Mouse (Mus musculus): Measurements from ENCODE around the gene Mcoln2.

DNA sequence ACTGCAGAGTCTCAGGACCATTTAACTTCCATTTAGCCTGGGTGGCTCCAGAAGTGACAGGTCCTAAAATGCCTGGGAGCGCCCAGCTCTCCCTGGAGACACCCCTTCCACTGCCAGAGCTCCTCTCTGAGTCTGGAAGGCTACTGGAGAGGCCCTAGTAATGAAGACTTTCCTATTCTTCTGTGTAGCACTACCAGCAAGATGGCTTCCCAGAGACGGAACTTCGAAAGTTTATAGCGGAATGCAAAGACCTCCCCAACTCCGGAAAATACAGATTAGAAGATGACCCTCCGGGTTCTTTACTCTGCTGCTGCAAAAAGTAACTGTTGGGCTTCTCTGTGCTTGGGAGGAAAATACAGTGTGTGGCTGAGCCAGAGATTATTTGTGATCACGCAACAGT is 9.4 kb upstream of the Mcoln2 start:
- no peak for TF ChIP-seq POLR2A (IDR thresholded peaks at IDR 0.05; ENCODE audit: insufficient read length, low read depth)
- TF ChIP-seq MYOG (IDR thresholded peaks at IDR 0.05; ENCODE audit: control insufficient read depth in 1 of 3, insufficient read depth in 1 of 3, insufficient read length in 2 of 3, low read depth in 2 of 3): no peak
- TF ChIP-seq REST (IDR thresholded peaks at IDR 0.05; ENCODE audit: insufficient read depth, insufficient read length): no peak
- no peak for TF ChIP-seq TCF12 (IDR thresholded peaks at IDR 0.05; ENCODE audit: insufficient read depth, poor library complexity, severe bottlenecking)
- no peak for TF ChIP-seq MAX (IDR thresholded peaks at IDR 0.05; ENCODE audit: low read depth)

Data from myocyte (in vitro differentiated cells).